Mouse (Mus musculus): Measurements from ENCODE around the gene Cers3.

DNA sequence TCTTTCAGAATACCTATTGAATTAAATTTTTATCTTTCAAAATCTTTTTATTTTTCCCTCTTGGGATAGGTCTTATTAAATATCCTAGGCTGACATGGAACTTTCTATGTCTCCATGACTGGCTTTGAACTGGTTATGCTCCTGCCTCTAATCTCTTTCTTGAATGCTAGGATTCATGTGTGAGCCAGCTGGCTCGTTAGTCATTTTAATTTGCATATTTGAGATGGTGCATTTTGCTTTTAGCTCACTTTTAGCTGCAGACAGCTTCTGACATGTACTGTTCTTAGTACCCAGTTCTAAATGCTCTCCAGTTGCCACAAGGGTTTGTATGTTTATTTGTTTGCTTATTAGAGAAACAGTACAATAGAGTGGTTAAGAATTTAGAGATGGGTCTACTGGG lies 114.3 kb downstream of the Cers3 start:
- TF ChIP-seq CTCF (IDR thresholded peaks at IDR 0.05; ENCODE audit: borderline replicate concordance, extremely low read depth, insufficient read depth, insufficient read length) (no peak), POLR2A (IDR thresholded peaks at IDR 0.05; ENCODE audit: borderline replicate concordance, extremely low read depth, insufficient read depth, insufficient read length, poor library complexity, severe bottlenecking) (no peak)
